Mouse (Mus musculus) small intestine, adult 2 months (tissue): ENCODE data around the gene Ifi214.
"Not testable (repeated sequence)": the region's sequence is repeated elsewhere in the genome, so short reads cannot be mapped to it uniquely, and the experiment has no call there.

Experiments used
- CTCF ChIP-seq: fragments of 200-500 bp; IDR thresholded peaks from 2 replicates; pipeline ENCODE4 v1.5.1; 2012; ENCODE audit warnings: low read depth, mild to moderate bottlenecking, control low read depth, inconsistent platforms, low read length, moderate library complexity, mixed read lengths; ENCODE audit not compliant: insufficient replicate concordance, insufficient read length; ENCODE audit errors: extremely low read depth
- POLR2A ChIP-seq: fragments of 200-500 bp; IDR thresholded peaks from 2 replicates; pipeline ENCODE4 v1.6.1; 2012; ENCODE audit warnings: low read depth, mild to moderate bottlenecking, control low read depth, inconsistent platforms, low read length, moderate library complexity

DNA sequence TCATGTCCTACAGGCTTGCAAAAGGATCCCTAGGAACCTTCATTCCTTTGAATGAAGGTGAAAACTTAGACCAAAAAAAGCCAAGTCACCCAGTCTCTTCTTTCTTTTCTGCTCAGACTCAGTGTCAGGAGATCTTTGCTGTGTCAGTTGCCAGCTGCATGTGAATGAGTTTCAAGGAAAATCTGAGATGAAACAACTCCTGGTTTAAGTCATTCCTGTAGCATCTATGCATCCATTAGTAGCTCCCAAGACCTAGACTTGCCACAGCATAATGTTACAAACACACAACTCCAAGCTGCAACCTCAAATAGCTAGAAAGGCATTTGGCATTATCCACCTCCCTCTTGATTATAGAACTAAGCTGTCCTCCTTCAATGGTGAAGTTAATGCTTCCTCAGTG is 44.3 kb downstream of the Ifi214 start:
- TF ChIP-seq POLR2A, CTCF: not testable (repeated sequence)
